Mouse (Mus musculus) stomach, embryonic 15.5 days (tissue): ENCODE data around the gene Arhgap44. TPM values are rescaled to one million over a fixed set of nuclear protein-coding genes. Genes with fewer than 3 reads are reported as not detected.

ENCODE experiments used
- ATAC-seq: fragments of 200-750 bp; cut with Nextera tagmentation; 2 replicates; pipeline ENCODE4 v1.8.0; 2017; ENCODE audit warnings: low read depth, moderate number of reproducible peaks, moderate TSS enrichment; ENCODE audit not compliant: insufficient read depth, low FRiP score
- H3K27ac ChIP-seq: fragments of 300-500 bp; sonication (generic); 2 replicates; pipeline ENCODE4 v1.5.1; 2015; ENCODE audit warnings: mild to moderate bottlenecking, inconsistent platforms
- H3K27me3 ChIP-seq: fragments of 300-500 bp; sonication (generic); replicated peaks from 2 replicates; pipeline ENCODE4 v1.6.1; 2015; ENCODE audit warnings: inconsistent platforms
- H3K36me3 ChIP-seq: fragments of 300-500 bp; sonication (generic); 2 replicates; pipeline ENCODE4 v1.6.1; 2015; ENCODE audit warnings: inconsistent platforms
- H3K4me1 ChIP-seq: fragments of 300-500 bp; sonication (generic); 2 replicates; pipeline ENCODE4 v1.6.1; 2015; ENCODE audit warnings: inconsistent platforms
- H3K4me2 ChIP-seq: fragments of 300-500 bp; sonication (generic); 2 replicates; pipeline ENCODE4 v1.6.1; 2015; ENCODE audit warnings: mild to moderate bottlenecking, inconsistent platforms
- H3K4me3 ChIP-seq: fragments of 300-500 bp; sonication (generic); replicated peaks from 2 replicates; pipeline ENCODE4 v1.5.1; 2015; ENCODE audit warnings: inconsistent platforms
- H3K9ac ChIP-seq: fragments of 300-500 bp; sonication (generic); 2 replicates; pipeline ENCODE4 v1.6.1; 2015; ENCODE audit warnings: inconsistent platforms
- H3K9me3 ChIP-seq: fragments of 300-500 bp; sonication (generic); 2 replicates; pipeline ENCODE4 v1.6.1; 2016; ENCODE audit warnings: inconsistent platforms
- WGBS: fragments of 180-500 bp; shearing (Covaris S2); methylation state at CpG from one replicate; pipeline ENCODE4 v1.1.7; 2015; 5-methylcytosine and 5-hydroxymethylcytosine counted together
- polyA plus RNA-seq: library from polyadenylated mRNA; unstranded; fragments of >200 nt; fragmentation: Nextera tagmentation; extraction: Ambion mirVana; gene quantifications from 2 replicates; pipeline ENCODE4 v1.2.1, GENCODE M21; 2015

Gene Arhgap44
- polyA plus RNA-seq, 1 experiment from 2014 or later = 6.9 TPM

DNA sequence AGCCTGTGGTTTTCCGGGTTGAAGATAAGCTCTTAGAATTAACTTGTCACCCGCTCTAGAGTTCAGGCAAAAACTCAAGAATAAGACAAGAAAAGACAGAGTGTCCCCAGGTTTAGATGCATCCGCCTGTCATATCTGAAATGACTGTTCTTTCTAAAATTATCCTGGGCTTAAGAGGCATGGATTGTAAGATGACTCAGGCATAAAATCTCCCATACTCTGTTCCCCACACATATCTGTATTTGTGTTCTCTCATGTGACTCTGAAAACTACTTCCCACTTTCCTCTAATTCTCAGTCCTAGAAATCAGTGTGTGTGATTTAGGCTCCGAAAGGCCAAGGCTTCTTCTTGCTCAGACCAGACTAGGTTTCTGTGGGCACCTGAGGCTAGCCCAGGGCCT, 93.7 kb downstream of the Arhgap44 start:
- no peak overlapping the region for H3K9ac ChIP-seq
- H3K36me3 ChIP-seq = no peaks in the 10 kb centered on the region
- no peaks in the 10 kb centered on the region for H3K9me3 ChIP-seq
- no peak overlapping the region for H3K4me2 ChIP-seq
- no peak overlapping the region for H3K4me3 ChIP-seq
- ATAC-seq = no peak
- no peaks in the 10 kb centered on the region for H3K27me3 ChIP-seq
- no peak overlapping the region for H3K27ac ChIP-seq
- 88% methylated on average over 4 of the region's 4 CpGs for WGBS
- H3K4me1 ChIP-seq = no peaks in the 10 kb centered on the region

DNA sequence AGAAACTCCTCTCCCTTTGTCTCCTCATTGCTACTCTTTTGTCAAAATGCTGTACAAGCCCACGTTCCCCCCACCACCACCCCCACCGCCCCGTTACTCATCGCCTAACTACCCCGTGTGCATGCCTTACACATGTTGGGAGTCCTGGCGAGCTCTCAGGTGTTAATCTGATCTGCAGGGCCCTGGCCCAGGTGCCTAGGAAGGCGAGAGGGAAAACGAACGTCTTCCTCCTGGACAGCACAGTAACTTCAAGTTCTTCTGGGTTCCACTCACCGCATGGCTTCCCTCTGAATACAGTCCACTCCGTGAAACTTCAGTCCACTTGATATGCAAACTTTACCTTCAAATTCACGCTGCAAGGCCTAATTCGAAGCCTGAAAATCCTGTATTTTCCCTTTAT, 97.6 kb downstream of the Arhgap44 start:
- ATAC-seq = no peak
- Histone ChIP-seq H3K4me1 (no peaks in the 10 kb centered on the region), H3K9me3 (no peaks in the 10 kb centered on the region), H3K4me3 (no peak overlapping the region), H3K36me3 (no peaks in the 10 kb centered on the region), H3K27me3 (no peaks in the 10 kb centered on the region), H3K4me2 (no peak overlapping the region), H3K27ac (no peak overlapping the region), H3K9ac (no peak overlapping the region)
- WGBS = 76% methylated on average over 13 of the region's 13 CpGs

DNA sequence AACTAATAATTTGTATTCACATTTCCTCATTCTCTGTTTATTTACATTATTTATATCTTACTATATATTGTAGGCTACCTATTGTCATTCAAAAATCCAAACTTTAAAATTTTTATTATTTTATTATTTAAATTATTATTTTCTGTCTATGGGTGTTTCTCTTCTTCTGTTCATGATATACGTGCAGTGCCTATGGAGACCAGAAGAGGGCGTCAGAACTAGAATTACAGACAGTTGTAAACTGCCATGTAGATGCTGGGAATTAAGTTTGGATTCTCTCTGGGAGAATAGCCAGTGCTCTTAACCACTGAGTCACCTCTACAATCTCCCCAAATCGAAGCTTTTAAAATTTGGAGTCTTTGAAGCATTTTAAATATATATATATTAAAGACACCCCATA, 101.3 kb downstream of the Arhgap44 start:
- Histone ChIP-seq H3K4me2 (no peak overlapping the region), H3K27me3 (no peaks in the 10 kb centered on the region), H3K9ac (no peak overlapping the region), H3K27ac (no peak overlapping the region), H3K4me3 (no peak overlapping the region), H3K9me3 (no peaks in the 10 kb centered on the region), H3K4me1 (no peaks in the 10 kb centered on the region), H3K36me3 (no peaks in the 10 kb centered on the region)
- no peak for ATAC-seq
- 57% methylated on average over 3 of the region's 3 CpGs for WGBS

DNA sequence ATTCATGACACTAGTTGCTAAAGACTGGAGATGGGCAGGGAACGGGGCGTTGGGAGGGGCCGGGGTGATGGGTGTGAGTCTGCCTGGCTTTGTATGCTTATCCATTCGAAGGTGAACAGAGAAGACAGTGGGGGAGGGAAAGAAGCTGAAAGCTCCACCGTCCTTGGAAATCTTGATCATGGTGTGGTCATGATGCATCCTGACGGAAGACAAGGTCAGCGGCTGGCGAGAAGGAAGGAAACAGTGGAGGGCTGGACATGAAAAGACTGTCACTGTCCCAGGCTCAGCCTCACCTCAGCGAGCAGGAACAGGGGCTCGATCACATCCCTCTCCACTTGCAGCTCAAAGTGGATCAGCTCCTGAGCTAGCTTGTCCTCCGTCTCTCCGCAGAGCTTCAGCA, 103.2 kb downstream of the Arhgap44 start:
- H3K4me3 ChIP-seq = no peak overlapping the region
- no peak for ATAC-seq
- H3K27ac ChIP-seq = no peak overlapping the region
- H3K9me3 ChIP-seq = no peaks in the 10 kb centered on the region
- no peak overlapping the region for H3K9ac ChIP-seq
- 89% methylated on average over 12 of the region's 12 CpGs for WGBS
- H3K36me3 ChIP-seq = no peaks in the 10 kb centered on the region
- no peaks in the 10 kb centered on the region for H3K4me1 ChIP-seq
- H3K27me3 ChIP-seq = no peaks in the 10 kb centered on the region
- H3K4me2 ChIP-seq = no peak overlapping the region

DNA sequence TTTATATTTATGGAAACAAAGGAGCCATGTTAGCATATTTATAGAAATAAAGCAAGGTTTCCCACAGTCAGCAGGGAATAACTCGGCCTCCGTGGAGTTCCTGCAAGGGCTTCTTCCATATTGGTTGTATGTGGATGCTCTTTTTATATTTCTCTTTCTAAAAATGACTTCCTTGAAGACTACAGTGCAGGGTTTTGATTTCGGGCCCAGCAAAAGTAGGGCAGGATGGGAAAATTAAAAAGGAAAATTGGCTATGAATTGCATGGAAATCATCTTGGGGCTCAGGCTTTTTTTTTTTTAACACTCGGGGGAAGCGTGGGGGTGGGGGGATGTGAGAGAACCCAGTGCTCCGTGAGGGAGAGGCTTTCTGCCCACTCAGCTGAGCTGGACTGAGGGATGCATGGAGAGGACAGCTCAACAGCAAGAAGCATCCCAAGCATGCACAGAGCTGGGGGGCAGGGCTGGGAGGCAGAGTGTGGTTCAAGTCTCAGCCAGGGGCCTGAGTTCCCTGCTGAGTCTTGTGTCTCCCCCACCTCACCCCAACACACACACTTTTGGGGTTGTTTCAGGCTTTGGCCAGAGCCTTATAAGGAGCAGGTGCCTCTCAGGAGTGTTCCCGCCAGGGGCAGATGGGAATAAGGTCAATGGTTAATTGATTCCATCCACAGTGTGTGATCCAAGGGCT, 104.4 kb downstream of the Arhgap44 start:
- 71% methylated on average over 7 of the region's 7 CpGs for WGBS
- Histone ChIP-seq H3K9me3 (no peaks in the 10 kb centered on the region), H3K4me2 (no peak overlapping the region), H3K4me3 (no peak overlapping the region), H3K36me3 (no peaks in the 10 kb centered on the region), H3K27me3 (no peaks in the 10 kb centered on the region), H3K9ac (no peak overlapping the region), H3K4me1 (no peaks in the 10 kb centered on the region), H3K27ac (no peak overlapping the region)
- no peak for ATAC-seq

DNA sequence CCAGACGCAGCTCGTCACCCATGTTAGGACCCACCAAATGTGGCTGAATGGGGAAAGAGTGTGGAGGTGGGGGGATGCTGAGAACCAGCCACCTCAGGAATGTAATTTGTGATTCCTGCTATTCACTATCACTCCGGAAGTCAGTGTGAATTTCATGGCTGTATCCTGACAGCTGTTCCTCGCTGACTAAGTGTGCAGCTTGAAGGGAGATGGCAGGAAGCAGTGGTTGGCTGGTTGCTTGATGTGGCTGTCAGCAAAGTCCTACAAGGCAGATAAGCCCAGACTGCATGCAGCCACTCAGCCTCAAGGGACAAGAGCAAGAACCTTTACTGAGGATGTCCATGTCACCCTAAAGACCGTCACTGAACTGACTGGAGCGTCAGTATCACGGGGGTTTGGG, 107.2 kb downstream of the Arhgap44 start:
- Histone ChIP-seq H3K4me3 (no peak overlapping the region), H3K27me3 (no peaks in the 10 kb centered on the region), H3K36me3 (no peaks in the 10 kb centered on the region), H3K9me3 (no peaks in the 10 kb centered on the region), H3K27ac (no peak overlapping the region), H3K4me1 (no peaks in the 10 kb centered on the region), H3K4me2 (no peak overlapping the region), H3K9ac (no peak overlapping the region)
- no peak for ATAC-seq
- WGBS = 78% methylated on average over 7 of the region's 7 CpGs

DNA sequence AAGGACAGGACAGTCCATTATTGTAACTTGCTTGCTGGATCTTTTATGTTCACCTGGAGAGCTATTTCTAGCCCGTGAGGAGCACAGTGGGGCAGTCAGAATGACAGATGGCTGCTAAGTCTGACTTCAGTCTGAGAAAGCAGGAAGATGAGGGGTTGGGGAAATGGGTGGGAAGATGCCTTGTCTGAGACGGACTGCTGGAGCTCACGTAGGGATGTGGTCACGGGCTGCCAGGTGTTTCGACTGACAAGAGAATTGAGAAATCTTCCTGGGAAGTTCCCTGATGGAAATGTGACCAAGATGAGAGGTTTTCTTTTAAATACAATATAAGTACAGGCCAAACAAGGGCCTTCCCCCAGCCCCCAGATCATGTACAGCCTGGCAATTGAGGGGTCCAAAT, 108.5 kb downstream of the Arhgap44 start:
- Histone ChIP-seq H3K27me3 (no peaks in the 10 kb centered on the region), H3K36me3 (no peaks in the 10 kb centered on the region), H3K27ac (no peak overlapping the region), H3K4me3 (no peak overlapping the region), H3K4me1 (no peaks in the 10 kb centered on the region), H3K9ac (no peak overlapping the region), H3K9me3 (no peaks in the 10 kb centered on the region), H3K4me2 (no peak overlapping the region)
- no peak for ATAC-seq
- 71% methylated on average over 5 of the region's 5 CpGs for WGBS

DNA sequence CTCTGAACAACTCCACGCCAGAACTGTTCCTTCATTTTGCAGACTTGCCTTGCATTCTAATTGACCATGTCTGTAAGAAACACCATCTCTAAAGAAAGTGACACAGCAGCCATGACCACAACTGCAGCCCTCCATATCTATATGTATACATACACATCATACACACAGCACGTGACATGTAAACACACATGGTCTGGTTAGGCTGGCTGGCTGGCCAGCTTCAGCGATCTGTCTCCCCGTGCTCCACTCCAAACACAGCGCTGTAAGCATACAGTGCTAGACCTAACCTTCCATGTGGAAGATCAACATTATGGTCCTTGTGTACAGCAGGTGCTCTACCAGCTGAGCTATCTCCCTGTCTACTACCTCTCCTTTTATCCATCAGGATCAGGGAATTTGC, 111.9 kb downstream of the Arhgap44 start:
- H3K4me1 ChIP-seq = no peaks in the 10 kb centered on the region
- H3K9me3 ChIP-seq = no peaks in the 10 kb centered on the region
- no peak overlapping the region for H3K9ac ChIP-seq
- no peaks in the 10 kb centered on the region for H3K27me3 ChIP-seq
- no peak overlapping the region for H3K27ac ChIP-seq
- no peak overlapping the region for H3K4me2 ChIP-seq
- ATAC-seq = no peak
- no peaks in the 10 kb centered on the region for H3K36me3 ChIP-seq
- whole genome bisulfite sequencing = 72% methylated on average over 5 of the region's 5 CpGs
- H3K4me3 ChIP-seq = no peak overlapping the region

DNA sequence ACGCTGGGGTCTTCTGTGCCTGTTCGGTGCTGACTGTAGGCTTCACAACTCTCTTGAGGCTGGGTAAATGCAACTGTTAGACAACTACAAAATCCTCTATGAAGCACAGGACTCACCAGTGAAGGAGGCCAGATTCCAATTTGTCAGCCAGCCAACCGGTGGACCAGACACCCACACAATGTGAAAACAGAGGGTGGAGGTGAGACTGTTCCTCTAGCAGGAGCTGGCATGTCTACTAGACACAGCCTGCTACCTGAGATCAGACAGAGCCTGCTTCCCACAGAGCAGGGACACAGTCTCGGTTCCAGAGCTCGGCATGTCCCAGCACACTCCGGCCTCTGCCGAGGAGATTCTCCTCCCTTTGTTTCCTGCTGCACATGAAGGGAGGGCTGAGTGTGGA, 113.7 kb downstream of the Arhgap44 start:
- Histone ChIP-seq H3K9ac (no peak overlapping the region), H3K27me3 (no peaks in the 10 kb centered on the region), H3K9me3 (no peaks in the 10 kb centered on the region), H3K36me3 (no peaks in the 10 kb centered on the region), H3K4me1 (no peaks in the 10 kb centered on the region), H3K4me2 (no peak overlapping the region), H3K4me3 (no peak overlapping the region), H3K27ac (no peak overlapping the region)
- no peak for ATAC-seq
- 81% methylated on average over 7 of the region's 7 CpGs for WGBS

DNA sequence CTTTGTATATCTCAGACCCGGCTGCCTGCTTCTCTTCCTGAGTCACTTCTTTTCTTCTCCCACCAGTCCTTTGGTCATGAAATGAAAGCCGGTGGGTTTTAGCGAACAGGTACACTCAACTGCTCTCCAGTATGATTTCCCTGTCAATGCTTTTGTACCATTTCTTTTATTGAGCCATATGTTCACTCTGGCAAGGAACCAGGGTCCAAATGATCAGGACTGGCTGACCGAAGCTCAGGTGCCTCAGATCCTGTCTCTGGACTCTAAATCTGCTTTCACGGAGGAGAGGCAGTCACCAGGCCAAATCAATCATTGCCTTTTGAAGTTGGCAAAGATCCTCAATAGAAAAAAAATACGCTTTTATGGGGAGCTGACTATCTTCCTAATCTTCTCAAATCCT, 122.2 kb downstream of the Arhgap44 start:
- H3K36me3 ChIP-seq = no peaks in the 10 kb centered on the region
- no peak overlapping the region for H3K27ac ChIP-seq
- 64% methylated on average over 6 of the region's 6 CpGs for WGBS
- no peaks in the 10 kb centered on the region for H3K27me3 ChIP-seq
- no peak overlapping the region for H3K9ac ChIP-seq
- H3K4me1 ChIP-seq = no peaks in the 10 kb centered on the region
- H3K4me2 ChIP-seq = no peak overlapping the region
- ATAC-seq = no peak
- H3K4me3 ChIP-seq = no peak overlapping the region
- no peaks in the 10 kb centered on the region for H3K9me3 ChIP-seq

DNA sequence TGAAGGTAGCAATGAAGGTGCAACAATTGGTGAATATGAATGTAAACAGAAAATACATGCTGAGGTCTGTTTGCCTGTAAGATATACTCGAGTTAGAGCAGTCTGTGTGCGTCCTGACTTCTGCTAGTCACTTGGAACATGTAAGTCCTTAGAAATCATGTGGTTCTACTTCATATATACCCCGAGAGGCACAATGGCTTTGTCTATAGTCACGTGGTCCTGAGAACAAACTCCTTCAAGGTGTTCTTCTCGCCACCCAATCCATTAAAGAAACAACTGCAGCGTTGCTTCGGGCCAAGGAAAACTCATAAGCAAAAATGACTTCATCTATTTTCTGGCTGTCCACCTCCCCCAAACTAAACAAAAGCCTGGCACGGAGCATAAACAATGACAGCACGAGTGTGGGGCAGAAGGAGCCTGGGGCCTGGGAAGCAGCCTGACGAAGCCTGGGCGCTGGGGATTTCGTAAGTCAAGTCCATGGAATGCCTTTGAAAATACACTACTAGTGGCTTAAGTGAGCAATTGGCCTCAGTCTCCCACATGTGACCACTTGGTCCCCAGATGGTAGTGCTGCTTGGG, 123.2 kb downstream of the Arhgap44 start:
- Histone ChIP-seq H3K4me2 (no peak overlapping the region), H3K27me3 (no peaks in the 10 kb centered on the region), H3K36me3 (no peaks in the 10 kb centered on the region), H3K27ac (no peak overlapping the region), H3K4me3 (no peak overlapping the region), H3K9me3 (no peaks in the 10 kb centered on the region), H3K9ac (no peak overlapping the region), H3K4me1 (no peaks in the 10 kb centered on the region)
- WGBS = 47% methylated on average over 12 of the region's 12 CpGs
- ATAC-seq = no peak

DNA sequence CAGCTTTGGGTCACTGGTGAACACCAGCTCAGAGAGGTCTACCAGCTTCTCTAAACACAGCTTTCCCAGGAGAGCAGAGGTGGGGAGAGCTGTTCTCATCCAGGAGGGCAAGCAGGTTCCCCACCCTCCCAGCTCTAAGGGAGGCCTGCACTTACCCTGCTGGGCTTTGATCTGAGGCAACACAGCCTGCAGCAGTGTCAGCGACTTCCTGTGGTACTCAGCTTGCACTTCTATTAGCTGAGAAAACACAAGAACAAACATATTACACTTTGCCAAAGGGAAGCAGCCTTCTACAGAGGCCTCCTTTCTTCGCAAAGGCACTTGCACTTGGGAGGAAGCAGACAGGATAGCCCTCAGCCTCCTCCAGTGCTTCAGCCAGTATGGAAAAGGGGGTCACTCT, 123.8 kb downstream of the Arhgap44 start:
- ATAC-seq = no peak
- WGBS = 28% methylated on average over 2 of the region's 2 CpGs
- H3K36me3 ChIP-seq = no peaks in the 10 kb centered on the region
- no peaks in the 10 kb centered on the region for H3K27me3 ChIP-seq
- H3K4me1 ChIP-seq = no peaks in the 10 kb centered on the region
- no peak overlapping the region for H3K4me2 ChIP-seq
- no peaks in the 10 kb centered on the region for H3K9me3 ChIP-seq
- no peak overlapping the region for H3K9ac ChIP-seq
- H3K27ac ChIP-seq = no peak overlapping the region
- H3K4me3 ChIP-seq = no peak overlapping the region

DNA sequence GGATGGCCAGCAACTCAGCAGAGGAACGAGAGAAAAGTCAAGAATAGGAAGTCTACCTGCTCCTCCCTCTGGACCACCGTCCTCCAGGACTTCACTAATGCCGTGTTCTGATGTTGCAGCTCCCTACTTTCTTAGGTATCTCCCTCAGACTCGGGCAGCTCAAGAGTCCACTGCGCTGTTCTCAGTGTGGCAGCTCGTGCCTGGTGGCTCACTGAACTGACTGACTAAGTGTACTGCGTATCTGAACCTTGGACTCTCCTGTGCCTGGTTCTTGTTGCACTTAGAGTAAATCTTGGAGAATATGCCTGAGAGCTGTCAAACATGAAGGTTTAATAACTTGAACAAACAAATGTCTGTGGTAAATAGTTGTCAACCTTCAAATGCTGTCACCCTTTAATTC, 130.5 kb downstream of the Arhgap44 start:
- ATAC-seq = no peak
- Histone ChIP-seq H3K9ac (no peak overlapping the region), H3K9me3 (no peaks in the 10 kb centered on the region), H3K4me1 (no peaks in the 10 kb centered on the region), H3K36me3 (no peaks in the 10 kb centered on the region), H3K4me3 (no peak overlapping the region), H3K4me2 (no peak overlapping the region), H3K27me3 (no peaks in the 10 kb centered on the region), H3K27ac (no peak overlapping the region)
- WGBS = 83% methylated on average over 7 of the region's 7 CpGs
